Mouse (Mus musculus): ENCODE measurements at regions not wholly inside any gene's neighbourhood (a gene's known extent, or its start where the extent isn't known, plus 50 kb on each side); places are given as distances from the start of the nearest gene placed in this dataset.
"Not testable (repeated sequence)": the region's sequence is repeated elsewhere in the genome, so short reads cannot be mapped to it uniquely, and the experiment has no call there.

DNA sequence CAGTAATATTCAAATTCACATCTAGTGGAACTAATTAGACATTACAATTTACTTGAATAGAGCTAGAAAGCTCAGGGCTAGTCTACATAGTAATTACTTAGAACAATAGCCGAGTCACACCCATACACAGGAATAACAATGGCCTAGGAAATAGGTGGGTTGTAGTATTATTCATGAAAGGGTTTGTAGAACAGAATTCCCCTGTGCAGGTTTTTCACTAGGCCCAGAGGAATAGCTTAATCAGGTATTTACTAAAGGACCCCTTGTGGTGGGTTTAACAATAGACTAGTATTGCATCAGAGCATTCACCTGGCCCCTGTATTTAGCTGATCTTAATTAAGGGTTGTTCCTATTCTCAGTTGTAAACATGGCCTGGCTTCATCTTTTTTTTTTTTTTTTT is 297.9 kb downstream of the Lrrc3b start:
- ATAC-seq (ENCODE audit: insufficient number of reproducible peaks, low FRiP score, low TSS enrichment, low read depth); H3K4me1 ChIP-seq; H3K4me3 ChIP-seq; H3K27ac ChIP-seq; H3K27me3 ChIP-seq; H3K9me3 ChIP-seq; H3K36me3 ChIP-seq; H3K9ac ChIP-seq; H3K4me2 ChIP-seq: not testable (repeated sequence)
- 96% methylated on average over 1 of the region's 1 CpGs for WGBS

DNA sequence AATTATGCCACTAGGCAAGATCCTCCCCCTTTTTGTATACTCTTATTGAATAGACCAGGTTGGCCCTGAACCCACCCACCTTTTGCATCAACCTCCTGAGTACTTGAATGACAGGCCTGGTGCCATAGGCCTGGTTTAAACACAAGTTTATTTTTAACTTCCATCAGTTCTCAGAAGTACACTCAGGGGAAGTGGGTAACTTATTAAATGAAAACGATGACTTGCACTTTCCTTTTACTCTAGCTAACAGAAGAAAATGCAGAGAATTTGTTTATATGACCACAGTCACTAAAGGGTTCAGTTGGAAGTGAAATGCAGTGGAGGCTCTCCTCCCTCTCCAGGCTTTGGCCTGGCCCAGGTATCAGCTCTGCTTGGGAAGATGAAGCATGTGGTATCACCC is 295.9 kb downstream of the Lrrc3b start:
- no peak for ATAC-seq (ENCODE audit: insufficient number of reproducible peaks, low FRiP score, low TSS enrichment, low read depth)
- Histone ChIP-seq H3K4me2 (no peak overlapping the region), H3K27me3 (no peaks in the 10 kb centered on the region), H3K36me3 (no peaks in the 10 kb centered on the region), H3K27ac (no peak overlapping the region), H3K4me1 (no peaks in the 10 kb centered on the region), H3K4me3 (no peak overlapping the region), H3K9me3 (no peaks in the 10 kb centered on the region), H3K9ac (no peak overlapping the region)
- 79% methylated on average over 1 of the region's 1 CpGs for WGBS

DNA sequence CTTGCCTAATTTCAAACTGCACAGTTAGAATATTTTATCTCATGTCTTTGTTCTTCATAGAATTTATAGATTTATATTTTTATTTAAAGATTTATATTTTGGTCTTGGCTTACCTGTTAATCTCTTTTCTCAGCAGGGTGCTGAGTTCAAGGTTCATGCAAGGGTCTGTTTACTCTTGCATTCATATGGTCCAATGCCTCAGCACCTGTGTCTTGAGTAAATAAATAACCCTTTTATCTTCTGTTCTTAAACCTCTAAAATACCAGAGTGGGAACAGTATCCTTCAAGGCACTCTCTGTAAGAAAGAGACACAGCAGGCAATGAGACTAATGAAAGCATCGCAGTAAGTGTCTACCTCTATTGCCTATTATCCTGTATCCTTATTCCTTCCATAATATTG is 290.3 kb downstream of the Lrrc3b start:
- H3K4me1 ChIP-seq: no peaks in the 10 kb centered on the region
- H3K27ac ChIP-seq: no peak overlapping the region
- no peaks in the 10 kb centered on the region for H3K27me3 ChIP-seq
- H3K4me3 ChIP-seq: no peak overlapping the region
- no peaks in the 10 kb centered on the region for H3K36me3 ChIP-seq
- 88% methylated on average over 1 of the region's 1 CpGs for WGBS
- no peak for ATAC-seq (ENCODE audit: insufficient number of reproducible peaks, low FRiP score, low TSS enrichment, low read depth)
- no peaks in the 10 kb centered on the region for H3K9me3 ChIP-seq
- no peak overlapping the region for H3K4me2 ChIP-seq
- no peak overlapping the region for H3K9ac ChIP-seq
